Mouse (Mus musculus) forebrain, embryonic 11.5 days (tissue): ENCODE data around the gene Fcho2. TPM values are rescaled to one million over a fixed set of nuclear protein-coding genes. Genes with fewer than 3 reads are reported as not detected.

ENCODE experiments used
- ATAC-seq: fragments of 200-750 bp; cut with Nextera tagmentation; replicated peaks from 2 replicates; pipeline ENCODE4 v1.8.0; 2017; ENCODE audit warnings: moderate TSS enrichment; ENCODE audit not compliant: low FRiP score
- DNase-seq: peaks from one replicate; pipeline ENCODE4 v3.0.0-alpha.2; 2017; ENCODE audit warnings: low spot score
- H3K27ac ChIP-seq: fragments of 300-500 bp; sonication (generic); 2 replicates; pipeline ENCODE4 v1.5.1; 2014; ENCODE audit warnings: low read depth, low read length
- H3K27me3 ChIP-seq: fragments of 300-500 bp; sonication (generic); 2 replicates; pipeline ENCODE4 v1.6.1; 2014; ENCODE audit warnings: mild to moderate bottlenecking, low read length, mixed read lengths; ENCODE audit not compliant: control insufficient read depth, insufficient read depth
- H3K36me3 ChIP-seq: fragments of 300-500 bp; sonication (generic); 2 replicates; pipeline ENCODE4 v1.6.1; 2014; ENCODE audit warnings: mild to moderate bottlenecking, low read length, moderate library complexity, mixed read lengths; ENCODE audit not compliant: control insufficient read depth, insufficient read depth
- H3K4me1 ChIP-seq: fragments of 300-500 bp; sonication (generic); replicated peaks from 2 replicates; pipeline ENCODE4 v1.6.1; 2014; ENCODE audit warnings: low read length, mixed read lengths; ENCODE audit not compliant: control insufficient read depth, insufficient read depth
- H3K4me2 ChIP-seq: fragments of 300-500 bp; sonication (generic); 2 replicates; pipeline ENCODE4 v1.6.1; 2014; ENCODE audit warnings: low read depth, mild to moderate bottlenecking, low read length, moderate library complexity, mixed read lengths; ENCODE audit not compliant: severe bottlenecking
- H3K4me3 ChIP-seq: fragments of 300-500 bp; sonication (generic); 2 replicates; pipeline ENCODE4 v1.5.1; 2014; ENCODE audit warnings: low read depth, low read length
- H3K9ac ChIP-seq: fragments of 300-500 bp; sonication (generic); 2 replicates; pipeline ENCODE4 v1.6.1; 2014; ENCODE audit warnings: low read length
- H3K9me3 ChIP-seq: fragments of 300-500 bp; sonication (generic); 2 replicates; pipeline ENCODE4 v1.6.1; 2016; ENCODE audit warnings: low read length, mixed read lengths; ENCODE audit not compliant: control insufficient read depth
- WGBS: fragments of 180-500 bp; shearing (Covaris S2); extraction: QIAGEN DNeasy Blood & Tissue Kit; methylation state at CpG from one replicate; pipeline ENCODE4 v1.1.7; 2014; 5-methylcytosine and 5-hydroxymethylcytosine counted together
- polyA plus RNA-seq: library from polyadenylated mRNA; unstranded; fragments of >200 nt; fragmentation: Nextera tagmentation; extraction: Ambion mirVana; gene quantifications from 2 replicates; pipeline ENCODE4 v1.2.1, GENCODE M21; 2014

Gene Fcho2
- polyA plus RNA-seq, 1 experiment from 2014 or later = 33.5 TPM

DNA sequence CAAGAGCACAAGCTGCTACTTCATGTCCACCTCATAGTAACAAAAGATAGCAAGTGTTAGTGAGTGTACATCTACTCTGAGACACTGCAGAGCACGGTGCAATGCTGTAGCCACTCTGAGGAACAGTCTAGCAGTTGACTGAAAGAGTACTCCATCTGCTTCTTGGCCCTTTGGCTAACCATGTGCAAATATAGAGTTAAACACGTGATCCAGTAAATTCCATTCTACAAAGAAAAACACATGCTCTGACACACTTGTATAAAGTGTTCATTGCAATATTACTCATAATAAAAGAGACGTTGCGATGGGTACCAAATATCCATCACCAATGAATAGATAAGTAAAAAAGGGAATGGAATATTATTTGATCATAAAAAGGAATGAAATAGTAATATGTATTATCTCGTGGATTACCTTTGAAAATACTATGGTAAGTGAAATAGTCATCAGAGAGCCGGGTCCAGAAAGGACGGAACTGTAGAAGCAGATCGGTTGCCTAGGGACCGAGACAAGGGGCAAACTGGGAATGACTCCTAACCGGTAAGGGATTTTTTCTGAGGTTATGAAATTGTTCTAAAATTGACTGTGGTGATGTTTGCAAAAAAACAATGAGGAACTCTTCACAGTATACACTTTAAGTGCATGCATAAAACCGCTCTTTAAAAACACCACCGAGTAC is 1.5 kb downstream of the Fcho2 start:
- Histone ChIP-seq H3K9me3 (no peaks in the 10 kb centered on the region), H3K36me3 (no peaks in the 10 kb centered on the region), H3K9ac (peak overlapping the region; percentile 93; the same call in 1 of the 2 replicates), H3K4me2 (peak overlapping the region; percentile 59), H3K4me3 (peak overlapping the region; percentile 94), H3K4me1 (no peaks in the 10 kb centered on the region; the same call in 1 of the 2 replicates), H3K27me3 (no peaks in the 10 kb centered on the region), H3K27ac (no peak overlapping the region)
- ATAC-seq (no peak), DNase-seq (no peak)
- 36% methylated on average over 12 of the region's 12 CpGs for WGBS

DNA sequence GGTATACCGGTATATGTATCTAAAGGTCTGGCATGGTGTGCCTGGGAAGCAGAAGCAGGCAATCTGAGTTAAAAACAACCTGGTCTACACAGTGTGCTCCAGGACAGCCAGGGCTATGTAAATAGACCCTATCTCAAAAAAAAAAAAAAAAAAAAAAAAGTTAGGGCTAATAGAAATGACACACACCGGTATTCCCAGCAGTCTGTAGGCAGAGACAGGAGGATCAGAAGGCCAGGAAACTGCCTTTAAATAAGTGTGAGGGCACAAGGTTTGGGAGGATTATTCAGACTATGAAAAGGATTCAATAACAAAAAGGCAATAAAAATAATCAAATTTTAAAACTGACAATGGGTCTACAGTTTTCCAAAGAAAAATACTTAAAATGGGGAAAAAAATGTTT is 2.1 kb downstream of the Fcho2 start:
- Histone ChIP-seq H3K9ac (no peak overlapping the region), H3K27me3 (no peaks in the 10 kb centered on the region), H3K4me2 (no peak overlapping the region; the same call in 1 of the 2 replicates), H3K27ac (no peak overlapping the region), H3K36me3 (no peaks in the 10 kb centered on the region), H3K4me1 (no peaks in the 10 kb centered on the region; the same call in 1 of the 2 replicates), H3K9me3 (no peaks in the 10 kb centered on the region), H3K4me3 (0 out of 2 replicates have a peak overlapping the region, but pooled peaks have one; percentile 6)
- ATAC-seq = no peak
- DNase-seq = no peak
- WGBS = 81% methylated on average over 2 of the region's 2 CpGs

DNA sequence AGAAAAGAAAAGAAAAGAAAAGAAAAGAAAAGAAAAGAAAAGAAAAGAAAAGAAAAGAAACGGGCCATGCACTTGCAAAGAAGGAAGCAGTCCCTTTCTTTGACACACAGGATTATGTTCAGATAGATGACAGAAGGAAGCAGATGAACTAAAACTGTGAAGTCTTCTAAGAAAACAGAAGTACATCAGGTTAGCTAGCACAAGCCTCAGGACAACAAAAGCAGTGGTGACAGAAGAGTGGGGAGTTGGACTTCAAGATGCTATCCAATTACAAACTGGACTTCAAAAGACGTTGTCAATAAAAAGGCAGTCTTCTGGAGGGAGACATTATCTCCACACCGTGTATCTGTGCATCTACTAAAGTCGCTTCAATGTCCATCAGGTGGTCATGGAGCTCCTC is 3.0 kb downstream of the Fcho2 start:
- WGBS = 67% methylated on average over 4 of the region's 4 CpGs
- no peak for DNase-seq

DNA sequence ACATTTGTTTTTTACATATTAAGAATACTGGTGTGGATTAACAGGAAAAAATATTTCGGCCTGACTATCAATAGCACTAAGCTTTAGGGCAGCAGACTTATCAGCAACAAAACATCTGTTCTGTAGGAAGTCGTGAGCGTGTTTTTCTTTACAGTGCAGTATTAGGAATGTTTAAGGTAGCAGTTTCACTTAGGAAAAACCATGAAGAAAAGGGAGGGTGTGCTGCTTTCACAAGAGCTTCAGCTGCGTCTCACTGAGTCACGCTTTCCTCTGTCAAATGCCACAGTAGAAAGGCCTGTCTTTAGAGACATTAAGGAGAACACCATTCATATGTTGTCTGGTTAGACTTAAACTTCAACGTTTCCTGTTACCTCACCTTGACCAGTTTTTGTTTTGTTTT is 5.1 kb downstream of the Fcho2 start:
- Histone ChIP-seq H3K4me2 (no peak overlapping the region), H3K27ac (no peak overlapping the region), H3K9ac (no peak overlapping the region), H3K27me3 (no peaks in the 10 kb centered on the region), H3K4me3 (no peak overlapping the region), H3K4me1 (no peaks in the 10 kb centered on the region; the same call in 1 of the 2 replicates), H3K36me3 (no peaks in the 10 kb centered on the region), H3K9me3 (no peaks in the 10 kb centered on the region)
- WGBS = 82% methylated on average over 6 of the region's 6 CpGs
- ATAC-seq (no peak), DNase-seq (no peak)

More for the DNA sequence above, 3.0 kb downstream of the Fcho2 start:
- no peak overlapping the region for H3K4me3 ChIP-seq
- H3K9me3 ChIP-seq = no peaks in the 10 kb centered on the region
- H3K9ac ChIP-seq = no peak overlapping the region
- H3K36me3 ChIP-seq = no peaks in the 10 kb centered on the region
- ATAC-seq = no peak
- no peaks in the 10 kb centered on the region for H3K27me3 ChIP-seq
- no peak overlapping the region for H3K4me2 ChIP-seq
- no peaks in the 10 kb centered on the region; the same call in 1 of the 2 replicates for H3K4me1 ChIP-seq
- H3K27ac ChIP-seq = no peak overlapping the region

DNA sequence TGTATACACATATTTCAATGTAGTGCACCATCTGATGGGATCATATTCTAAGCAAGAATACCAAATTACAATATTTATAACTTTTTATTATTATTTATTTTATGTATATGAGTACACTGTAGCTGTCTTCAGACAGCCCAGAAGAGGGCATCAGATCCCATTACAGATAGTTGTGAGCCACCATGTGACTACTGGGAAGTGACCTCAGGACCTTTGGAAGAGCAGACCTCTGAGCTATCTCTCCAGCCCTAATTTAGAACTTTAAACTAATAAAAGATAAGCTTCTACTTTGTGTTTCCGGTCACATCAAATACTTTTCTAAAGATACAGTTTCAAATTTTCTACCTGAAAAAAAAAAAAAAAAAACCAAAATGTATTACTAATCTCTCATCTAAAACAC is 6.2 kb downstream of the Fcho2 start:
- Histone ChIP-seq H3K36me3 (no peaks in the 10 kb centered on the region), H3K9ac (no peak overlapping the region), H3K4me1 (no peaks in the 10 kb centered on the region; the same call in 1 of the 2 replicates), H3K27me3 (no peaks in the 10 kb centered on the region), H3K4me3 (no peak overlapping the region), H3K9me3 (no peaks in the 10 kb centered on the region), H3K4me2 (no peak overlapping the region), H3K27ac (no peak overlapping the region)
- no peak for ATAC-seq
- no peak for DNase-seq
- WGBS = 93% methylated on average over 1 of the region's 1 CpGs

DNA sequence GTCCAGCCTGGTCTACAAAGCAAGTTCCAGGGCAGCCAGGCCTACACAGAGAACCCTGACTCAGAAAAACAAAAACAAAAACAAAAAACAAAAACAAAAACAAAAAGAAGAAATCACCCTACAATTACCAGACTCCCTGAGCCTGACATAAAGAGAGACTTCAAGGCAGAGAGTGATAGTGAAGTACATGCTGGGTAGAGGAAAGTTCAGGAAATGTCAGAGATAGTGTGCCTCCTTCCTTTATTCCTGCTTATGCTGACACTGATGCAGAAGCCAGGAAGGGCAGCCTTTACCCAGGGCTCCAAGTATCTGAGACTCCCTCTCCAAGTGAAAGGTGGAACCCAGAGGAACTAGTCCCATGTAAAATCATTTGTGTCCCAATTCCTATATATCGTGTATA is 10.8 kb downstream of the Fcho2 start:
- Histone ChIP-seq H3K27me3 (no peaks in the 10 kb centered on the region), H3K9ac (no peak overlapping the region), H3K9me3 (no peaks in the 10 kb centered on the region), H3K4me3 (no peak overlapping the region), H3K27ac (no peak overlapping the region), H3K4me1 (no peaks in the 10 kb centered on the region), H3K36me3 (no peaks in the 10 kb centered on the region; the same call in 1 of the 2 replicates), H3K4me2 (no peak overlapping the region)
- 94% methylated on average over 1 of the region's 1 CpGs for WGBS
- ATAC-seq (no peak), DNase-seq (no peak)

DNA sequence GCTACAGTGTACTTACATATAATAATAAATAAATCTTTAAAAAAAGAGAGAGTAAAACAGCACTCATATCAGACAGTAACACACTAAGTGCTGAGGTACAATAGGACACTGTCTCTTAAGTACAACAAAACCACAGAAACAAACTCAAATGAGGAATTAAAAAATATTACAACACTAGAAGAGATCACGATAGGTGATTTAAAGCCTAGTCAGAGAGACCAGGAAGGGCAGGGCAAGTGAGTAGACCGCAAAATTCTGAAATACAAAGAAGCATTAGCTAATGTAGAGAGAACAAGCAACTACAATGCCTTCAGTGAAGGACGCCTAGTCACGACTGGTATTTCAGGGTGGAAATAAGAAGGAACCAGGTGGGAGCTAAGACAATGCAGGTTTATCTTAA is 11.6 kb downstream of the Fcho2 start:
- no peak for DNase-seq
- H3K4me2 ChIP-seq = no peak overlapping the region
- ATAC-seq = no peak
- no peaks in the 10 kb centered on the region for H3K27me3 ChIP-seq
- no peaks in the 10 kb centered on the region for H3K4me1 ChIP-seq
- H3K27ac ChIP-seq = no peak overlapping the region
- no peaks in the 10 kb centered on the region; the same call in 1 of the 2 replicates for H3K36me3 ChIP-seq
- no peak overlapping the region for H3K9ac ChIP-seq
- no peaks in the 10 kb centered on the region for H3K9me3 ChIP-seq
- 92% methylated on average over 4 of the region's 4 CpGs for WGBS
- no peak overlapping the region for H3K4me3 ChIP-seq

DNA sequence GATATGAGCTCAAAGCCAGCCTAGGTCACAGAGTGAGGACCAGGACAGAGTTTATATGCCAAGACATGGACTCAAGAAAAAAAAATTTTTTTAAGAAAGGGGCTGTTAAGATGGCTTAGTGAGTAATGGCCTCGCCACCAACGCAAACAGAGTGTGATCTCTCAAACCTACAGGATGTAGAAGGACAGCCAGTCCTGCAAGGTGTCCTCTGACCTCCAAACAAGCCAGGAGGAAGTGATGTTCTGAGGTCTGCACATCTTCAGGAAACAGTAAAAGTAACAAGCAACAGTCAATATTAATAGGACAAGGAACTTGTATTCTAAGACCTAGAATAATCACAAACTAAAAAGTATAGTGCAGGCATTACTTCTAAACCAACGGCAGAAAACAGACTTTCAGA is 12.3 kb downstream of the Fcho2 start:
- Histone ChIP-seq H3K27me3 (no peaks in the 10 kb centered on the region), H3K4me3 (no peak overlapping the region), H3K9me3 (no peaks in the 10 kb centered on the region), H3K27ac (no peak overlapping the region), H3K4me2 (no peak overlapping the region), H3K36me3 (no peaks in the 10 kb centered on the region; the same call in 1 of the 2 replicates), H3K9ac (no peak overlapping the region), H3K4me1 (no peaks in the 10 kb centered on the region)
- WGBS = 94% methylated on average over 3 of the region's 3 CpGs
- DNase-seq (no peak), ATAC-seq (no peak)

DNA sequence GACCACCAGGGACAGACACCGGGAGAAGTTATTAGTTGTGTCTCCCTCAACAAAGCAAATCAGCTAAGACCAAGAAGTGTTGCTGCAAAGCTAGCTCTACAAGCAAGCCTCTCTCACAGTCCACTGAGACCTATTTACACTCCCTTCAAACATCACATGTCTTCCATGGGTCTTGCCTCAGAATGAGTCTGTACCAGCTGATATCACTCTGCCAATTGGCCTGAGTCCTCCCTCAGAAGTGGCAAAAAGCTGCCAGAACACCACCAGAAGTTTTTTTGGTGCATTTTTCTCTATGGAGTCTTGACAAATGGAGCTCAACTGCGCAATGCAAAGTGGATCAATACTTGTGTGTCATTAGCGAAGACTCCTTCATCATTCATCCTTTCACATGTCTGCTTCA is 19.7 kb downstream of the Fcho2 start:
- Histone ChIP-seq H3K4me1 (no peaks in the 10 kb centered on the region), H3K27me3 (no peaks in the 10 kb centered on the region), H3K4me3 (no peak overlapping the region), H3K27ac (no peak overlapping the region), H3K9ac (no peak overlapping the region), H3K9me3 (no peaks in the 10 kb centered on the region), H3K4me2 (no peak overlapping the region), H3K36me3 (no peaks in the 10 kb centered on the region; the same call in 1 of the 2 replicates)
- 97% methylated on average over 3 of the region's 3 CpGs for WGBS
- DNase-seq (no peak), ATAC-seq (no peak)
